Mouse (Mus musculus) lung, postnatal 25 days (tissue): Measurements from ENCODE around the gene Fam71d.
A peak's percentile ranks its signal among the peaks of the same experiment; 100 is the strongest.

ENCODE experiments used
- DNase-seq: peaks from one replicate; pipeline ENCODE4 v3.0.0; 2022; ENCODE audit warnings: low spot score

Fam71d gene

DNA sequence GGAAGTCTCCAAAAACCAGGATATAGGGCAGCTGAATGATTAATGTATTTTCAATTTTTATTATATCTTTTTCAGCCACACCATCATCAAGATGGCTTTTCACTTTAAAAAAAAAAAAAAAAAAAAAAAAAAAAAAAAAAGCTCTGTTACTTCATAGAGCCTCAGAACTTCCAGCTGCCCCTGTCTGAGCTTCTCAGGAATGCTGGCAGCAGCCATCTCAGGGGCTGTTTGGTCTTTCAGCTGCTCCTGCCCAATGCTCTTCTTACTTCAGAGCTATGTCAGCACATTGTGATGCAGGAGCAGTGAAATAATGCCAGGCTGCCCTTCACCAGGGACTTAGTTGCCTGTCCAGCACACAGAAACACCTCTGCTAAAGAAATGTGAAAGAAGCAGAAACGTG, at the start of gene Fam71d:
Gene Fam71d, plus strand, starts transcription at position 211 of the 400 bp plus-strand sequence.
- no peak for DNase-seq

DNA sequence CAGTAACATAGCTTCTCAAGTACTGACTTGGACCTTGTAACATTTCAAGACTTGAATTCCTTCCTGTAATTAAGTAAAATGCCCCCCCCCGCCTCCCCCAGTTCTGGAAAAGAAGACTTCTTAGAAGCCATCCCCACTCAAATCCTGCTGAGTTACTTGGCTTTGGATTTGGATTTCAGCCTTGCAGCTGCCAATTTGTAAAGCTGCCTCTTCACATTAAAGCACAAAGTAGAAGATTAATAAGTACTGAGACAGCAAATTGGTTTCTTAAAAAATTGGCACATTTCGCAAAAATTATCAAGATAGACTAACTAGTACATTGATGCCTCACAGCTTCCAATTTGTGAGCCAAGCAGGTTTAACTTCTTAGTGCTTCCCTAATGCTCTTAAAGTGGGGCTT, 47.6 kb upstream of the Fam71d start:
- DNase-seq, result no peak

DNA sequence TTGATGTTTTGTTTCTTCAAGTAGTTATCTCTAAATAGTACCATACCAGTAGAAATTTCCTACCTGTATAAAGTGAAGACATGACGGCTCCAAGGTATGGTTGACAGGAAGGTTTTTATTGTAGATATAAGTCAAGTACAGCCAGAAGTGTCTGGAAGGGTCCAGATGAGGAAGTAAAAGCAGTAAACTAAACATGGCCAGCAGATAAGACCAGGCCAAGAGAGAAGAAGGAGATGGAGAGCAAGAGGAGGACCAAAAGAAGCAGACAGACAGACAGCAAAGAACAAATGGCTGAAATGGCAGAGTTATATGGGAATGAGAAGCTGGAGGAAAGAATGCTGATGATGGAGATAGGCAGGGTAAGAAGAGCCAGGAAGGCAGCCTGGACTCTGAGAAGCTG, 46.1 kb upstream of the Fam71d start:
- DNase-seq, result no peak

DNA sequence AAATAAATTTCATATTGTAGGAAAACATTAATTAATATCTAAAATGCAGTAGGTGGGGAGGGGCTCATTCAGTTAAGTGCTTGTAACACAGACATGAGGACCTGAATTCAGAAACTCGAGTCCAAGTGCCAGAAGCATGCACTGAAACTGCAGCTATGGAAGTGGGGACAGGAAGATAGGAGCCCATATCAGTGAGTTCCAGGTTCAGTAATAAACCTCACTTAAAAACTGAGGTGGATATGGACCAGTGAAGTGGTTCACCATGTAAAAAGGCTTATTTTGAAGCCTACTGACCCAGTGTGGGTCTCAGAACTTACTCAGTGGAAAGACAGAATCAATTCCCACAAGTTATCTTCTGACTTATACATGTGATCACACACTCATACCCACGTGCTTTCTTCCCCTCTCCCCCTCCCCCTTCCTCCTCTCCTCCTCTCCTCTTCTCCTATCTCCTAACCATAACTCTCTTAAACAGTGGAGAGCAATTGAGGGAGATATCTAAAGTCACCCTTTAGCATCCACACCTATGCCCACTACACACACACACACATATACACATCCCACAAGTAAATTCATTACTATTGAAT, 31.5 kb upstream of the Fam71d start:
- DNase-seq, result no peak

DNA sequence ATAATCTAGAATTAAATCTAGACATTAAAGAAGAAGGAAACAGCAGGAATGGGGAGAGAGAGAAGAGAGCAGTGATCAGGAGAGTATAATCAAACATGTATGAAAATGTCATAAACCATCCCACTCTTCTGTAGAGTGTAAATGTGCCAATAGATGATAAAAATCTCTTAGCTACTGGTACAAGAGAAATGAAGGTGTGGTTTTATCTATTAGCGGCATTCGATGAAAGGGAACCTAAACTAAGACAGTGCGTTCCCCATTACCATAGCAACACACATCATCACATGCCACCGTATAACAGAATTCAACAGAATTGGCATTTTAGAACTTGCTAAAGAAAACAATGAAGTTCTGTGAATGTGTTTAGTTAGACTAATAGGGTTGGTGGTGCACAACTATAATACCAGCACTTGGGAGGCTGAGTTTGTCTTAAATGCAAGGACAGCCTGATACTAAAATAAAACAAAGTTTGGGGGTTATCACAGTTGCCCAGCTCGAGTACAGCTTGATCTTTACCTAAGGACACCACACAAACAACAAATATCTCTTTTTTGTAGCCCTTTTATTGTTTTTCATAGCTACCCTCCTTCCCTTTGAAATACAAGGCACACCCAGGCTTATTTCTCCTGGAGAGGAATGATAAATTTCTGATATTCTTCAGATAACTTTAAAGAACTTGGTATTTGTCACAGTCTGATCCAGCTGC, 13.1 kb upstream of the Fam71d start:
- no peak for DNase-seq

DNA sequence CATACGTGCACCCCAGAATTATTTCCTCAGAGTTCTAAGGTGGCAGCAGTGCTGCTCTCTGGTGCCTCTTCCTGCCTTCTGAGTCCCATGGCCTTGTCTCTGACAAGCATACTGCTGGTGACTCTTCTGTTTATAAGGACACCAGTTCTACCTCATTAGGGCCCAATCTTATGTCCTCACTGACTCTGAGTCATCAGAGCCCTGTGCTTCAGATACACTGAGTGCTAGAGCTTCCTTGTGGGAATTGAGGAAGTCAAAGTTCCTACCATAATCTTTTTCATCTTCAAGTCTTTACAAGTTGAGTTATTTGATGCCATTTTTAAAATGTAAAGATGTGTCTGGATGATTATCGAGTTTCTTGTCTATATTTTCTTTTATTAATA, 12.5 kb upstream of the Fam71d start:
- no peak for DNase-seq

DNA sequence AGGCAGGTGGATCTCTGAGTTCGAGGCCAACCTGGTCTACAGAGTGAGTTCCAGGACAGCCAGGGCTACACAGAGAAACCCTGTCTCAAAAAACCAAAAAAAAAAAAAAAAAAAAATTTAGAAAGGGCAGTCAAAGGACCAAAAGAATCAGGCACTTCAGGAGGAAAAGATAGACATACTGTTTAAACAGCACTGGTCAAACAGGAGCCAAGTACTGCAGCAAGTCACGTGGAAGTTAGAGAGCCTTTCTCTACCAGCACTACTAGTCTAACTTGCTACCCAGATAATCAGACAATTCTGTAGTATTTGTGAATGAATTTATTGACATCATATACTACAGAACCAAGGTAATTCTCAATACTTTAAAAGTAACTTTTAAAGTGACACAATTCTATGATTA, 10.3 kb upstream of the Fam71d start:
- peak; percentile 17 for DNase-seq

DNA sequence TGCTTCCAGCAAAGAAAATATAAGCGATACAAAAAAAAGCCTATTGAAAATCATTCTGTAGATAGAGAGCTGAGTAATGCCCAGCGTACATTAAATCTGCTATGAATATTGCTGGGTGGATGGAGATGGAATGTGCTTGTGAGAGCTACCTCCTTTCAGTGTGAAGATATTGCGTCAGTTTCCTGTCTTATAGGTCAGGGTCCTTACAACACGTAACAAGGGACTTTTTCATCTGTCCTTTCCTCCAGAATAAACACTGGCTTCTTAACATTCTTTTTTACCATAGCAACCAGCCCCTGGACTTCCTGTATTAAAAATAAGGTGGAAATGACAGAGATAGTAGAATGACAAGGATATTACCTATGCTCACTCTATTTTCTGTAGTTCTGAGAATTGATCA, 9.1 kb upstream of the Fam71d start:
- DNase-seq, result no peak

DNA sequence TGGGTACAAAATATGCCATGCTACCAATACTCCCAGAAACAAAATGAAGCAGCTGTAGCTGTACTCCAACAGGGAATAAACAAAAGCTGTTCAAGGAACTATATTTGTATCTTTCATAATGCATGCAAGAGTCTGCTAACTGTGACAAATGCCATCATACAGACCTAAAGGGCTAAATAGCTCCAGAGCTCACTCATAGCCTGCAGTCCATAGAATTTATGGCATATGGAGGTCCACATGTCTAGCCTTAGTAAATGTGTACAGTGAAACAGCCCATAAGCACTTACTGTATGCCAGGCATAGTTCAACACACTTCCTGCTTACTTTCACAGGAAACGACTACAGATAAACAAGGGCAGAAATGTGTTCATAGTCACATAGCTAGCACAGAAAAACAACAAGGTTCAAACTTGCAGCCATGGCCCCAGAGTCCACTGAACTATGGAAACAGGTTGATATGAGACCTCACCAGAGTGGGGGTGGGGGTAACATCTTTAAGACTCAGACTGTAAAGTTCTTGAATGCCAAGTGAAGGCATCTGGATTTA, 5.6 kb upstream of the Fam71d start:
- DNase-seq, result no peak

DNA sequence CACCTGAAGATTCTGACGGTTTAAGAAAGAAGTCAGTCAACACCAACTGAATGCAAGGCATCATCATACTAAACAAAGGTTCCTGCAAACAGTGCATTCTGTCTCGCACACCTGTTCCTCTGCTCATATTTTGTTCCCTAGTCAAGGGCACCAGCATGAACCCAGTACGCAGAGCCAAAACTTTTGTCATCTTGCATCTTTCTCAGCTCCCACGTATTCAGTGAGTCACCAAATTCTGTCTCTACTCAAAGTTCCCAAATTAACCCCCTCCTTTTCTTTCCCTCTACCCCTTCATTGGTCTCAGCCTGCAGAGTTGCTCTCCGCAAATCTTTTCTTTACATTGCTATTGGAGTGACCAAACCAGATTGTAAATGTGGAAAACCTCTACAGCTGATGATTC, 2.5 kb upstream of the Fam71d start:
- DNase-seq, result no peak

DNA sequence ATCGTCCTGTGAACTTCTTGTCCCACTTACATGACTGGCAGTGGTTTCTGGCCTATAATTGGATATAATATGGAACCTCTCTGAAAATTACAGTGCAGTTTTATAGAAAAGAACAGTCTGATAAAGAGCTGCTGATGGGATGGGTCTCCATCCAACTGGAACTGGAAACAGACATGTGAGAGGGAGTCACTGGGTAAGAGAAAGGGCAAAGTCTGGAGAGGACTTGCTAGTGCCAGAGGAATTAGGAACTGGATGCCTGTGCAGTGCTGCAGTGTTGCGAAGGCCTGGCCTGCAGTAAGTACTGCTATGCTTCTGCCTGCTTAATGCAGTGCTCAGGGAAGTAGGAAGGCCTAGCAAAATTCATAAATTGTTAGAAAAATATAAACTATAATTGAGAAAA, 1.9 kb downstream of the Fam71d start:
- DNase-seq, result no peak

DNA sequence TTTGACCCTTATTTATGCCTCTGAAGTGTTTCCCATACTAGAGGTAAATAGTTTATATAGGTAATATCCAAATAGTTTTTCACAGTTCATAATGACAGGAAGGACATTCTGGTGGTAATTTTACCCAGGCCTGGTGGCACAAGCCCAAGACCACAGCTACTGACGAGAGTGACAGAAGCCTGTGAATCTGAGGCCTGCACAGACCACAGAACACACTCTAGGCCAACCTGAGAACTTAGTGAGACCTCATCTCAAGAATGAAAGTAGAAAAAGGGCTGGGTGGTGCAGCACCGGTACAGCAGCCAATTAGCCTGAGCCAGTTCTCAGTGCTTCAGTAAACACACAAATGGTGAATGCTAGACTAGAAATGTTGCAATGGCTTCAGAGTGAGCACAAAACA, 26.4 kb downstream of the Fam71d start:
- no peak for DNase-seq

DNA sequence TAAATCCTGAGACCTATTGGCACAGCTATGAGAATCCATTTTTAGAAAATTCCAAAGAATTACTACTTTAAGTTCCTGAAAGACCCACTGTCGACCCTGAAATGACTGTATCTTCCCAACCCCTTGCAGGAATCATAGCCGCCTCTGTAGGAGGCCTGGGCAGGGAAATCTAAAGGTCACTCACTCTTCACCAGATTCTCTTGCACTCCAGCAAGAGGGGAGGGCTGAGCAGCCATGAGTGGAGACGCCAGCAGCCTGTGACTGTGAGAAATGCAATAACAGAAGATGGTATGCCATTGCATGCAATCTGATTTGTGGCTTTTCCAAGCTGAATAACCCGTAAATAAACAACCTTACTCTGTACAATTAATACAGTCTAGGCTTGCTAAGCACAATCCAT, 36.4 kb downstream of the Fam71d start:
- DNase-seq, result no peak

DNA sequence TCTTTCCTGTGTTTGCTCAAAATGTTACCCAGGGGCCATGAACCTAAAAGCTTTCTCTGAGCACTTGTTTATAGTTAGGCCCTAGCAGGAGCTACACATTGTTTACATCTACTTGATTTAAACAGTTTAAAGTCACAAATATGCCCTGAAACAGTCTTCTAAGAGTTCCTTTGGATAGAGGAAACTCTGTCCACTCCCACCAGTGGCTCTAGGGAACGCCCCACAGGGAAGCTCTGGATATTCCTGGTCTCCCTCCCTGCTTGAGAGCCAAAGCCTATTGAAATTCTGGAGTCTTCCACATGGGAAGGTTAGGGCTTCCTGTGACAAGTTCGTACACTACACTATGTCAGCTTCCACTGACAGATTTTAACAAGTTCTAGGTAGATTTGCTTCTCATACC, 48.3 kb downstream of the Fam71d start:
- no peak for DNase-seq

DNA sequence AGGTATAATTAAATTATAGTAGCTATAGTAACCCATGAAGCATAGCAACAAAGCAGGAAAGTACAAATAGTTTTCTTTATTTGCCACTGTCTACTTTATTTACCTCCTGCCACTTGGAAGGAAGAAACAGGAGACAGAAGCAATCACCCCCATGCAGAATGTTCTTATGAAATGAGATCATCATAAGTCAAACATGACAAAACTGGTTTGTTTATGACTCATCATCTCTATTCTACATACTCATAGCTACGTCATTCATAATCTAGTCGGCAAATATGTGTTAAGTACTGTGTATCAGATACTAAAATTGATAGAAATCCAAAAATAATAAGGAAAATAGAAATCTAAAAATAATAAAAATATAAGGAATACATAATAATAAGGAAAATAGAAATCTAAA, 49.0 kb downstream of the Fam71d start:
- no peak for DNase-seq

DNA sequence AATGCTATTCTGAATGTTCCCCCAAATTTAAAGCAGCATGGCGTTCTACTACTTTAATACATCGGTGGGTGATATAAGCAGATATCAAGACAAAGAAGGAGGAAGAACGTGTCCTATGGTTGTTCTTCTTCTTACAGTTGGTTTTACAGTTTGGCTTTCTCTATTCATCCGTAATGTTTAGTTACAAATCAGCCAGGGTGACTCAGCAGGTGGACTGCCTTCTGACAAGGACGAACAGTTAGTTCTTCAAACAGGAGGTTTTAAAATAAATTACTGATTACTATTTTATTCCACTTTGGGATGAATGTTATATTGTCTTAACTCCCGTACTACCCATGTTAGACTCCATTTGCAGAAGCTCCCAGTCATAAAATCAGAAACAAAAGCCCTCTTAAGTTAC, 54.9 kb downstream of the Fam71d start:
- DNase-seq, result no peak

DNA sequence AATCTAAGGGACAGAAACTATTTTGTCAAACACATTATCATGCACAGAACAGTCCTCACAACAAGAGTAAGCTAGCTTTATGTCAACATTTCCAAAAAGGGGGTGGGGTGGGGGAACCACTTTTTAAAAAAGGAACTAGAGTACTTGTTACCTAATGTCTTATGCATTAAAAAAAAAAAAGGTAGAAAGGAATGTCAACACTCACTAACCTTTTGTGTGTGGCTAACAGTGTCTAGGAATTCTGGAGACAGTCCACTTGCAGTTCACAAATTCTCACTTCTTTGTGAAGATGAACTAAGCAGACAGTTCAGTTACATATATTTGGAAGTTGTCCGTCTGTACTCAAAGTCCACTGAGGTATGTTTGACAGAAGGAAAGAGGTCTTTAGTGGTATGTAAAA, 56.1 kb downstream of the Fam71d start:
- DNase-seq, result no peak

DNA sequence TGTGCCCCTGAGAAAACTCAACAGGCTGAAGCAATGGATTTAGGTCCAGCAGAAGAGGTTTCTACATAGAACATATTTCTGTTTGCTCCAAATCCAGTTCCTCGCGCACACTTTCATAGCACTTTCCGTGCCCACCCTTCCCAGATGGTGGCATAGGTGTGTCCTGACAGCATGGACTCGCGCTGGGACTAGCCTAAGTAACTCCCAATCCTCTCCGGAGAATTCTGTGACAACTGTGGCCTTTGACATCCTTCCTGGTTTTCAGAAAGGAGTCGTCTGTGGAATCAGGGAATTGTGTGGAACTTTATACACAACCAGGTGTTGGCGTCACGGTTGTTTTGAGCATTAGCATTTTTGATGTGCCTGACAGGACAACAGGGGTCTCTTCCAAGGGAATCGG, 56.8 kb downstream of the Fam71d start:
- DNase-seq, result peak; percentile 10

DNA sequence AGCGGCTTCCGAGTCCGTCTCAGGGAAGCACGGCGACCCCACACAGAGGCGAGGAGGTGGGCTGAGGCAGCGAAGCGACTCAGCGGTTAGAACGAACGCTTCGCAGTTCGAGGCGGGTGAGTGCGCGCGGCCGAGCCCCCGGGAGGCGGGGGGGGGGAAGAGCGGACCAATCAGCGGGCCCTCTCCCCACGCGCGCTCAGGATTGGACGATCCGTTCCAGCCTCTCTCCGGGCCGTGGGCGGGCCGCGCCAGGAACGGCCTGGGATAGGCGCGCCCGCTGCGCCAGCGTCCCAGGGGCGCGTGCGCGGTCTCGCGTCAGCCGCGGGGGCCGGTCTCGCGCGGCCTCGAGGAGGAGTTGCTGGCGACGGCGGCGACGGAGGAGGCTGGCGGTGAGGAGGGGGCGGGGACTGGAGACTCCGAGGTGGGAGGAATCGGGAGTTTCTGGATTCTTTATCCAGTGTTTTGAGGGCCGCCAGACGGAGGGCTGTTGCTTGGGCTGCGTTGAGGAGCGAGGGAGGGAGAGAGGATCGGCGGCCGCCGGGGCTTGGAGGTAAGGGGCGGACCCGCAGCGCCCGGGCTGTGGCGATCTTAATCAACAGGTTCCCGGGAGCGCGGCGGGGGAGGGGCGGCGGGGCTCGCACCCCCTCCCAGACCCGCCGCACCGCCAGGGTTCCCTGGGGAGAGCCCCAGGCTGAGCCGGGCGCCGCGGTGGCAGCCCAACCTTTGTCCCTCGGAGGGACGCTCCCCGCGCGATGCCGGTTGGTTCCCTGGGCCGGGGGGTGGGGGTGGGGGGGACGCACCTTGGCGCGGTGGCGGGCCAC, 57.4 kb downstream of the Fam71d start, which contains the start of gene Mpp5:
Gene Mpp5, plus strand, starts transcription at position 351 of the 821 bp plus-strand sequence.
- DNase-seq, result peak; percentile 97

DNA sequence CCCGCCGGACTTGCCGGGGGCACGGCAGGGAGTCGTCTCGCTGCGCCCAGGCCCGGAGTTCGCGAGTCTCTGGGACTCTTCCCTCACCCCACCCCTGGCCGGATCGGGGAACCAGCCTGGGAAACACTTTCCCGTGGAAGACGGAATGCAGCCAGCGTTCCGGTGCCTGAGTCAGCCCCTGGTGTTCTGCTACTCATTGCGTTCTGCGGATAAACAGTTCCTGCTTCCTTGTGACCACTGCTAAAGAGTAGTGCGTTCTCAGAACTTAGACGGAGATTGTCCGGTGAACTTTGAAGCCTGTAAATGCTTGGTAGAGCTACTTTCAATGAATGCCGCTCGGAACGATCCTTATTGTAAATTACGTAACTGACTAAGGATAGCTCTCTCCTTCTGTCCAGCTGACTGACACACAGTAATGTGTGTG, 58.1 kb downstream of the Fam71d start:
- peak; percentile 61 for DNase-seq

DNA sequence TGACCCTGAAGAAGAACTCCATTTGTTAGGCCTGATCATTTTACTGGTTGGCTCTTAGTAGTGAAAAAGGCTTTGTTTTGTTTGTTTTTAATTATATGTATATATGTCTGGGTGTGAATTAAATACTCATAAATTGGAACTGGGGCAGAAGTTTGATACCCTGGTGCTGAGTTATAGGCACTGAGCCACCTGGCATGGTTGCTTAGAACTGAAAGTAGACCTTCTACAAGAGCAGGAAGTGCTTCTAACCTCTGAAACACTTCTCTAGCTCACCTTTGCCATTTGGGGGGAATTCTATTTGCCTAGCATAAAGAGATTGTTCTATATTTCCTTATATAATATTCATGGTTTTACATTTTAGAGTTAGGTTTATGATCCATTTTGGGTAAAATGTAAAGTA, 70.6 kb downstream of the Fam71d start:
- DNase-seq, result no peak

DNA sequence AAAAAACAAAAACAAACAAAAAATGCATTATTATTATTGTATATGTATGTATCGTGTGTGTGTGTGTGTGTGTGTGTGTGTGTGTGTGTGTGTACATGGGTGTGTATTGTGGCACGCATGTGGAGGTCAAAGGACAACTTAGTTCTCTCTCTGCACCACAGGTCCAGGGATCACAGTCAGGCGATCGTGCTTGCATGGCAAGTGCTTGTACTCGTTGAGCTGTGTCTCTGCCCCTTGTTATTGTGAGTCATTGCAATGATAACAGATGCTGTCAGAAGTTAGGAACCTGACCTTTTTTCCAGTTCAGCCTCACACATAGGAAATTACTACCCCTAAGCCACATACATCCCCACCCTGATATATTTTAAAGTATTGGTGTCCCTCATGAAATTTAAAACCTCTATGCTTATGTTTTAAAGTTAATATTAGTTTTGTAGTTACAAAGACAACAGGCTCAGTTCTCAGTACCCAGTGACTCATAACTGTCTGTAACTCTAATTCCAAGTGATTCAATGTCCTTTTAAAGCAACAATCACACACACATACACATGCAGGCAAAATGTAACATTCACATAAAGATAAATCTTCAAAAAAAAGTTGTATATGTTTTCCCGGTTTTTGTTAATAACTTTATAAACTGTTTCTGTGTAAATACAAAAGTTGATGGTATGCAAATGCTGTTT, 77.8 kb downstream of the Fam71d start:
- no peak for DNase-seq
